Mouse (Mus musculus): ENCODE measurements at regions not wholly inside any gene's neighbourhood (a gene's known extent, or its start where the extent isn't known, plus 50 kb on each side); places are given as distances from the start of the nearest gene placed in this dataset.

- H3K36me3 ChIP-seq (ENCODE audit: insufficient read depth, low read length), result no peaks in the 10 kb centered on the region
- DNase-seq (ENCODE audit: low spot score) (no peak), ATAC-seq (no peak)
- H3K9me3 ChIP-seq (ENCODE audit: low read length), result no peaks in the 10 kb centered on the region
- TF ChIP-seq CTCF (IDR thresholded peaks at IDR 0.05), result no peak
- no peak for TF ChIP-seq EP300 (IDR thresholded peaks at IDR 0.05)
- H3K9ac ChIP-seq (replicated peaks; ENCODE audit: low read depth), result no peak overlapping the region
- H3K4me1 ChIP-seq (ENCODE audit: insufficient read depth, low read depth, low read length), result no peaks in the 10 kb centered on the region
- H3K4me2 ChIP-seq (replicated peaks; ENCODE audit: low read depth, low read length), result no peak overlapping the region
- H3K27ac ChIP-seq (ENCODE audit: low read length), result no peak overlapping the region
- H3K4me3 ChIP-seq (ENCODE audit: low read depth, low read length), result no peak overlapping the region
- 82% methylated on average over 2 of the region's 2 CpGs for WGBS
- H3K27me3 ChIP-seq (replicated peaks; ENCODE audit: insufficient read depth, low read length), result no peaks in the 10 kb centered on the region
Measured at GRCm38 (mm10) chr17:82252362-82252761, 514.2 kb upstream of the Slc8a1 start.

- TF ChIP-seq CTCF (IDR thresholded peaks at IDR 0.05), result no peak
- TF ChIP-seq EP300 (IDR thresholded peaks at IDR 0.05), result no peak
- no peaks in the 10 kb centered on the region for H3K27me3 ChIP-seq (replicated peaks; ENCODE audit: insufficient read depth, low read length)
- H3K9ac ChIP-seq (replicated peaks; ENCODE audit: low read depth), result no peak overlapping the region
- no peaks in the 10 kb centered on the region for H3K9me3 ChIP-seq (ENCODE audit: low read length)
- H3K27ac ChIP-seq (ENCODE audit: low read length), result no peak overlapping the region
- ATAC-seq (no peak), DNase-seq (ENCODE audit: low spot score) (no peak)
- no peaks in the 10 kb centered on the region for H3K4me1 ChIP-seq (ENCODE audit: insufficient read depth, low read depth, low read length)
- no peak overlapping the region for H3K4me2 ChIP-seq (replicated peaks; ENCODE audit: low read depth, low read length)
- no peaks in the 10 kb centered on the region for H3K36me3 ChIP-seq (ENCODE audit: insufficient read depth, low read length)
- no peak overlapping the region for H3K4me3 ChIP-seq (ENCODE audit: low read depth, low read length)
Measured at GRCm38 (mm10) chr17:82251841-82252240, 513.7 kb upstream of the Slc8a1 start.

- WGBS, result 57% methylated on average over 1 of the region's 1 CpGs
- no peaks in the 10 kb centered on the region for H3K4me1 ChIP-seq (ENCODE audit: insufficient read depth, low read depth, low read length)
- no peaks in the 10 kb centered on the region for H3K27me3 ChIP-seq (replicated peaks; ENCODE audit: insufficient read depth, low read length)
- DNase-seq (ENCODE audit: low spot score), result no peak
- no peak overlapping the region for H3K4me3 ChIP-seq (ENCODE audit: low read depth, low read length)
- H3K36me3 ChIP-seq (ENCODE audit: insufficient read depth, low read length), result no peaks in the 10 kb centered on the region
- H3K9me3 ChIP-seq (ENCODE audit: low read length), result no peaks in the 10 kb centered on the region
- TF ChIP-seq EP300 (IDR thresholded peaks at IDR 0.05) (no peak), CTCF (IDR thresholded peaks at IDR 0.05) (no peak)
- no peak overlapping the region for H3K9ac ChIP-seq (replicated peaks; ENCODE audit: low read depth)
- H3K27ac ChIP-seq (ENCODE audit: low read length), result no peak overlapping the region
- H3K4me2 ChIP-seq (replicated peaks; ENCODE audit: low read depth, low read length), result no peak overlapping the region
- no peak for ATAC-seq
Measured at GRCm38 (mm10) chr17:82238361-82238760, 500.2 kb upstream of the Slc8a1 start.

GRCm38 (mm10) chr17:82237456-82237855 is 499.3 kb upstream of the Slc8a1 start:
- H3K9ac ChIP-seq (replicated peaks; ENCODE audit: low read depth), result no peak overlapping the region
- H3K9me3 ChIP-seq (ENCODE audit: low read length), result no peaks in the 10 kb centered on the region
- H3K4me1 ChIP-seq (ENCODE audit: insufficient read depth, low read depth, low read length), result no peaks in the 10 kb centered on the region
- ATAC-seq (no peak), DNase-seq (ENCODE audit: low spot score) (no peak)
- TF ChIP-seq CTCF (IDR thresholded peaks at IDR 0.05) (no peak), EP300 (IDR thresholded peaks at IDR 0.05) (no peak)
- 69% methylated on average over 2 of the region's 2 CpGs for WGBS
- H3K27me3 ChIP-seq (replicated peaks; ENCODE audit: insufficient read depth, low read length), result no peaks in the 10 kb centered on the region
- no peak overlapping the region for H3K4me3 ChIP-seq (ENCODE audit: low read depth, low read length)
- no peak overlapping the region for H3K27ac ChIP-seq (ENCODE audit: low read length)
- no peaks in the 10 kb centered on the region for H3K36me3 ChIP-seq (ENCODE audit: insufficient read depth, low read length)
- H3K4me2 ChIP-seq (replicated peaks; ENCODE audit: low read depth, low read length), result no peak overlapping the region

- Histone ChIP-seq H3K27me3 (replicated peaks; ENCODE audit: insufficient read depth, low read length) (no peaks in the 10 kb centered on the region), H3K4me1 (ENCODE audit: insufficient read depth, low read depth, low read length) (no peaks in the 10 kb centered on the region), H3K4me3 (ENCODE audit: low read depth, low read length) (no peak overlapping the region), H3K27ac (ENCODE audit: low read length) (no peak overlapping the region), H3K9ac (replicated peaks; ENCODE audit: low read depth) (no peak overlapping the region), H3K9me3 (ENCODE audit: low read length) (no peaks in the 10 kb centered on the region), H3K36me3 (ENCODE audit: insufficient read depth, low read length) (no peaks in the 10 kb centered on the region), H3K4me2 (replicated peaks; ENCODE audit: low read depth, low read length) (no peak overlapping the region)
- no peak for TF ChIP-seq EP300 (IDR thresholded peaks at IDR 0.05)
- TF ChIP-seq CTCF (IDR thresholded peaks at IDR 0.05), result no peak
- 79% methylated on average over 5 of the region's 5 CpGs for WGBS
- ATAC-seq, result no peak
- no peak for DNase-seq (ENCODE audit: low spot score)
Measured at GRCm38 (mm10) chr17:82215728-82216623, 477.8 kb upstream of the Slc8a1 start.

GRCm38 (mm10) chr17:82199981-82200380 is 461.8 kb upstream of the Slc8a1 start:
- H3K9me3 ChIP-seq (ENCODE audit: low read length), result no peaks in the 10 kb centered on the region
- ATAC-seq (no peak), DNase-seq (ENCODE audit: low spot score) (no peak)
- no peaks in the 10 kb centered on the region for H3K36me3 ChIP-seq (ENCODE audit: insufficient read depth, low read length)
- H3K4me3 ChIP-seq (ENCODE audit: low read depth, low read length), result no peak overlapping the region
- no peak for TF ChIP-seq EP300 (IDR thresholded peaks at IDR 0.05)
- no peak for TF ChIP-seq CTCF (IDR thresholded peaks at IDR 0.05)
- H3K27ac ChIP-seq (ENCODE audit: low read length), result no peak overlapping the region
- WGBS, result 66% methylated on average over 2 of the region's 2 CpGs
- H3K4me2 ChIP-seq (replicated peaks; ENCODE audit: low read depth, low read length), result no peak overlapping the region
- no peak overlapping the region for H3K9ac ChIP-seq (replicated peaks; ENCODE audit: low read depth)
- no peaks in the 10 kb centered on the region for H3K27me3 ChIP-seq (replicated peaks; ENCODE audit: insufficient read depth, low read length)
- no peaks in the 10 kb centered on the region for H3K4me1 ChIP-seq (ENCODE audit: insufficient read depth, low read depth, low read length)

Data from lung, postnatal 0 days (tissue).